Mouse (Mus musculus): ENCODE data around the gene Kirrel3. TPM values are rescaled to one million over a fixed set of nuclear protein-coding genes. Genes with fewer than 3 reads are reported as not detected.

Kirrel3 gene
- total RNA-seq, 2 experiments from 2014 or later, result 0.50 to 0.61 TPM

- DNase-seq (ENCODE audit: low spot score in 2 of 2), result peak; percentile 78 to 82
Measured at GRCm38 (mm10) chr9:34498651-34499050, 13.0 kb downstream of the Kirrel3 start.

DNA sequence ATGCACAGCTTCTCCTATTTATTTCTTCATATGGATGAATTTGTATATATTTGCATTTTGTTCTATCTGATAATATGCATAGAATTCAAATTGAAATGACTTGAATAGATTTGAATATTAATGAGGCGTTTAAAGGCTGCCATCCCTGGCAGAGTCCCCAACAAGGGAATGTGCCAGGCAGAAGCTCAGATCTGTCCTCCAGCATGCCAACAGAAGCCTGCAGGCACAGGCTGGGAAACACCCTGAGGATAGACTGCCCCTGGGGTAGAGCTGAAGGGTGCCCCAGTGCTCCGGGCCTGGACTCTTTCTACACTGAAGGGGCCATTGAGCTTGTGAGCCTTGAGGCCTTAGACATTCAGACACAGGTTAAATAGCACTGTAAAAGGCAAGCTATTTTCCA is 21.5 kb downstream of the Kirrel3 start:
- DNase-seq (ENCODE audit: low spot score in 2 of 2), result no peak

DNA sequence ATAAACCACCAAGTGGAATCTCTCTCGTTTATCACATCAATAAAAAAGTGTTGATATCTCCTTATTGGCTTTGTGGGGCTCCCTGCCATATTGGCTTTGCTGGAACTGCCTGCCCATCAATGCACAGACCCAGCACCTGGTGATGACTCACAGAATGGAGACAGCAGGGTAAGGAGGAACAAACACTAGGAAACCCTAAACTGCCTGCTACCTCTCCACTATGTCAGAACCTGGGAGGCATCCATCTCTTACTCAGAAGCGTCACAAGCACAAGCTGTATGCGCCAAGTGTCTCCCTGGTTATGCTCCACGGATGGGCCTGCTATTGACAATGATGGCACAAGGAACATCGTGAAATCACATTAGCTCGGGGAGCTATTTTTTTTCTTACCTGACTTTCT is 33.2 kb downstream of the Kirrel3 start:
- DNase-seq (ENCODE audit: low spot score in 2 of 2), result no peak

DNA sequence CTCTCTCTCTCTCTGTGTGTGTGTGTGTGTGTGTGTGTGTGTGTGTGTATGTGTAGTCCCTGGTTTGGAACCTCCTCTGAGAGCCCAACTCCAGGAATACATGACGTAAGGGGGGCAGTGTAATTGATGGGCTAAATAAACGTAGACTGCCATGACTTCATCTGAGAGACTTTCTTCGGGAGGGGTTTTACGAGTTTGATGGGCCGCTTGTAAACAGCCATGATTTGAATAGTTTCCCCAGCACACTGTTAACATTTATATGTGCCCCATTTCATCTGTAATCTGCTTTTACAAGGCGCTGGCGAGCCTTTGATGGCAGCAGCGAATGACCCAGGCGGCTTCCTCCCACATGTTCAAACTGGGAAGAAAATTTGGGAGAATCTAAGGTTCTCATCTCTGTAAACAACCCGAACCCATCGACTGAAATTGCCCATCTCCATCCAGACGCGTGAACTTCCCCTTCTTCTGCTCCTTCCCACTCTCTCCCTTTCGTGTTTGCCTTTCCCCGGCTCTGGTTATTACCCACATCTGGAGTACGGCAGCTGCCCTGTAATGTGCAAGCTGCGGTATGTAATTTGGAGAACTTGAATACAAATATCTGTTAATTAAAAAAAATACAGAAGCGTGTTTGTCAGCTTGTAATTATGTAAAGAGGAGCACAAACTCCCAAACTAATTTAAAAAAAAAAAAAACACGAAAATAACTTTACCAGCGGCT is 34.7 kb downstream of the Kirrel3 start:
- no peak for DNase-seq (ENCODE audit: low spot score in 2 of 2)

GRCm38 (mm10) chr9:34525695-34526094 is 40.0 kb downstream of the Kirrel3 start:
- no peak for DNase-seq (ENCODE audit: low spot score in 2 of 2)

GRCm38 (mm10) chr9:34538591-34539335 is 53.1 kb downstream of the Kirrel3 start:
- DNase-seq (ENCODE audit: low spot score in 2 of 2), result no peak

GRCm38 (mm10) chr9:34541908-34542307 is 56.2 kb downstream of the Kirrel3 start:
- DNase-seq (ENCODE audit: low spot score in 2 of 2), result no peak

- no peak for DNase-seq (ENCODE audit: low spot score in 2 of 2)
Measured at GRCm38 (mm10) chr9:34555699-34556098, 70.0 kb downstream of the Kirrel3 start.

GRCm38 (mm10) chr9:34557846-34558245 is 72.2 kb downstream of the Kirrel3 start:
- no peak for DNase-seq (ENCODE audit: low spot score in 2 of 2)

- no peak for DNase-seq (ENCODE audit: low spot score in 2 of 2)
Measured at GRCm38 (mm10) chr9:34558291-34558899, 72.7 kb downstream of the Kirrel3 start.

DNA sequence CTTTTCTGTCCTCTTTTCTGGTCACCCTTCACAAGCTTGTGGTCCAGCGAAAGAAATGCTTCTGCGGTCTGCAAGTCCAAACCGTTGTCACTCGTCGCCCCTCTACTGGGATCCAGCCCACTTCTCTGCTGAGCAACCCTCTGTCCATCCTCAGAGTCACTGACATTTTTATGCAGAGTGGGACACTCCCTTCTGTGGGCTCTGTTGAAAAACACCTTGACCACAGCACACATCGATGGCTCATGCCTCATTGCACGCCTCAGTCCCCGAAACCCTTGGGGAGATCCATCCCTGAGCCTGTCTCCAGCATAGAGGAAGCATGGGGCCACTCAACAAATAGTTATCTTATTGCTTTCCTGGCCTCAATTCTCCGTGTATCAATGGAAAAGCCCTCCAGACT is 73.4 kb downstream of the Kirrel3 start:
- DNase-seq (ENCODE audit: low spot score in 2 of 2), result no peak

DNA sequence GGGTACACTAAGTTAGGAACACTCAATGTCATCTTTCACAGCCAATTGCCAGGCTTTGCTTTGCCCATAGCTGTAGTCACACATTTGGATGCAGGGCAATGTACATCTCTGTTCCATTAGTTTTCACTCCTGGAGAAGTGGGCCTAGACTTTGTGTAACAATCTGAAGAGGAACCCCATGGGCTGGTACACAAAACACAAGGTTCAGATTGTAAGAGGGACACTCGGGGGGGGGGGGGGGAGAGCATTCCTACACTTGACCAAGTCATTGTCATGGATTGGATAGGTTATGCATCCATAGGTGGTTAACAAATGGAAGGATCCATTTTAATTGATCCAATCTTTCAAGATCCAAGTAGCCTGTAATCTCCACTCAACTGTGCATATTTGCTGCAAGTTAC is 75.6 kb downstream of the Kirrel3 start:
- no peak for DNase-seq (ENCODE audit: low spot score in 2 of 2)

- no peak for DNase-seq (ENCODE audit: low spot score in 2 of 2)
Measured at GRCm38 (mm10) chr9:34562437-34563000, 76.8 kb downstream of the Kirrel3 start.

DNA sequence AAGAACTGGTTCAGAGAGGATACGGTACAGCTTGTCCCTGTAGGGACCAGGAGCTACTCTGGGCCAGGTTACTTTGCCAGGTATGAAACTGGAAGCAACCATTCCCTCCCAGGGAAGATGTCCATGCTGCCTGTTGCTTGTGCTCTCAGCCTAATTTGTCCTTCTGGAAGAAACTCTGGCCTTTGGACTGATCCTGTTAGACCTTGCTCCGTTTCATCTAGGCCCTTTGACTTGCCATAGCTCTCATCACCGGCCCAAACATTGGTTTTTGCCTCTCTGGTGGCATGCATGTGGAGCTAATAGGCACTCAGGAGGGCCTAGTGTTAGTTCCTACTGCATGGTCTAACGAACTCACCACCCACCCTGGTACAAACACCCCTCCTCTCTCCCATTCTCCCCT is 88.2 kb downstream of the Kirrel3 start:
- no peak for DNase-seq (ENCODE audit: low spot score in 2 of 2)

DNA sequence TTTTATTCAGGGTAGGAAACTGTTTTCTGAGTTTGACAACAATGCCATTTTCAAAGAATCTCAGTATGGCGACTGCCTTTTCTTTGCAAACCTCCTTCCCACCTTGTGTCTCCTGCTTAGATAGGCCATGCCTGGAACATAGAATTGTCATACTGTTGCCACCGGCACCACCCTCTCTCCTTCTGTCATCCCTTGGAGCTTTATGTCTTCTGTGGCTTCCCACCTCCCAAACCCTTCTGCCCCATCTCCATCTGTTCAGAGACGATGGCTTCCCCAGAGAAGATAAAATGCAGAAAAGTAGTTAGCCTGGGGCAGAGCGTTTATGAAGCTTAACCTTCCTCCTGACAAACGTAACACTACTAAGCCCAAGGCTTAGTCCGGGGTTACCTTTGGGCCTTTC is 88.9 kb downstream of the Kirrel3 start:
- DNase-seq (ENCODE audit: low spot score in 2 of 2), result no peak

DNA sequence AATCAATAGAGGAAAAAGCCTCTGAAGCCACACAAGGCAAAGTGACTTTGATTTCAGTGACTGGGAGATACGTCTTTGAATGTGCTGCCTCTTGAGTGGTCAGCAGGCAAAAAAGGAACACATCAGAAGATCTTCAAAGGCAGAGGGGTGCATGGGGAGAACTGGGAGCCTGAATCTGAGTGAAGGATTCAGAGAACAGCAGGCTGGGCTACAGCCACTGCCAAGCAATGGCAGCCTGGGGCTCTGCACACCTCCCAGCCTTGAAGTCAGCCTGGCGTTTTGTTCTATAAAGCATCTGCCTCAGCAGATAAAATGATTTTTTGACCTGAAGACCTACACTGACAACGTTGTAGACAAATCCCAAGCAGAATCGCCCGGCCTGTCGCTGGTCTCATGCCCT is 93.5 kb downstream of the Kirrel3 start:
- DNase-seq (ENCODE audit: low spot score in 2 of 2), result no peak

DNA sequence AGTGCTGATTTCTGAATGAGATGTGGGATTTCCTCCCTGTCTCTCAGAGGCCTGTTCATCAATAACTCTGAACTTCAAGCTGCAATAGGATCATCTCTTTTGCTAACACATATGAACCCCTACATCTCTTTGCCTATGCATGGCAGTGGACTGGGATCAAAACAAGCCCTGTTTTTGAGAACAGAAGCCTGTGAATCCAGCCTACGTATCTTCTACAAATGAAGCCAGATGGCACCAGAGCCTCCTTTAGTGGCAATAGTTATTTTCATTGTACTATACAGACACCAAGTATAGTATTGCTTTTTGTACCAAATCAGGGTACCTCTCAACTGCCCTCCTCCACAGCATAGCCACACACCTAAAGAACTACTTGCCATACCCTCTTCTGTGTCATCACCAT is 94.4 kb downstream of the Kirrel3 start:
- no peak for DNase-seq (ENCODE audit: low spot score in 2 of 2)

DNA sequence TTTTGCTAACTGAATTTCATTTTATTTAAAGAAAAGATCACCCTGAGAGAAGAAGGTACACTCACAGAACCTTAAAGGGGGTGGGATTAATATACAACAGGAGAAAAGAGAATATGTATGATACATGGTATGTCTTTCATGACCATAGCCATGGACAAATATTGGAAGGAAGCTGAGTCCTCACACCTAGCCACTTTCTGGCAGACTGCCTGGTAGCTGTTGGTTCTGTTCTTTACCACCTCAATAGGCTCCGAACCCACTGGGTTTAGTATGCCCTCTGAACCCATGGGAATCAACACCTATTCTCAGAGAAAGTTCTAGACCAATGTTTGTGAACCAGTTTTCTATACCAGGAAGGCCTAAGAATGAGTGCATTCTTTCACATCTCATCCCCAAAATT is 96.8 kb downstream of the Kirrel3 start:
- no peak for DNase-seq (ENCODE audit: low spot score in 2 of 2)

DNA sequence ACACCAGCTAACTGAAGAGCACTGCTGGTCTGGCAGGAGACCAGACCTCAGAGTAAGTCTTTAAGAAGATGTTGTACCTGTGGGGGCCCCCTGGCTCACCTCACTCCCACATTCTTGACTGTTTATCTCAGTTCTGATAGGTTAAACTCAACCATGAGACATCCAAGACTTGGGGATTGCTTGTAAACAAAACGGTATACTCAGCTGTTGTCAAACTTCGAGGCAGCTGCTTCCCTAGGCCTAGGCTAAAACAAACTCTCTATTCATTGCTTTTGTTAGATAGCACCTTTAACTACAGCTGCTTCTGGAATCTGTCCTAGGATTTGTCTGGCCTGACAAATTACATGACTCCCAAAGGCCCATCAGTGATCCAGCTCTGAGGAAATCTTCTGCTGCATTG is 99.8 kb downstream of the Kirrel3 start:
- no peak for DNase-seq (ENCODE audit: low spot score in 2 of 2)

DNA sequence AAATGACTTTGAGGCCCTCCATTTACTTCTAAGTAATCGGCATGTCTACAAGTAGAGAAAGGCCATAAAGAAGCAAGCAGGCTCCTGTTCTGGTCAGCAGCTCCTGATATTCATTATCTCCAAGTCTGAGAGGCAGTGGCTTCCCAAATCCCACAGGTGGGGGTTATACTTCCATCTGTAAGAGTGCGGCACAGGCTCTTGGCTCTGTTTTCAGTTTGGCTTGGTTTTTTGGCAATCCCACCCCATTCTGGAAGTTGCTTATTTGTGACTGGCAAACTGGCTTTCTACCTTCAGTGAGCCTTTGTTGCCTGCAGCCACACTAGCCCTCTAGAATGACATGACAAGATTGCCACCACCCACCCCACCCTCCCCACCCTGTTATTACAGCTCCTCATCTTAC is 100.4 kb downstream of the Kirrel3 start:
- DNase-seq (ENCODE audit: low spot score in 2 of 2), result no peak

- no peak for DNase-seq (ENCODE audit: low spot score in 2 of 2)
Measured at GRCm38 (mm10) chr9:34589799-34590198, 104.1 kb downstream of the Kirrel3 start.

DNA sequence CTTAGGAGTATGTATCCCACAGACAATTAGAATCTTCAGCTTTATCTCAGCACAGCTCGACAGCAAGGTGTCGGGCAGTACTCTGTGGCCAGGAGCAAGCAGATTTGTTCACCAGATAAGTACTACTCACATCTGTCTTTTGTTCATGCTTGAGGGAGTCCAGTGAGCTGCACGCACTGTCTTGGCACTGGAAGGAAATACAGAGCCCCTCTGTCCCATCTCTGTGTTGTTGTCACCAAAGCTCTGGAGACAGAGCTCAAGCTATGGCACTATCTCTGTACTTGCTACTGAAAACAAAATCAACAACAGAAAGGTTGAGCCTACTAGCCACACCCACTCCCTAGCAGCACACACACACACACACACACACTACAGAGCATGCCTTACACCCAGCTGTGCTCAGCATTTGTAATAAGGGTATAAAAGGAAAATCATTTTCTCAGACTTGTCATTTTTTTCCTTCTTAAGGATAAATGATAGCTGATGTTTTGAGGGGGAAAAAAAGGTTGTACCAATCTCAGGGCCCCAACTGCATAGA is 106.4 kb downstream of the Kirrel3 start:
- no peak for DNase-seq (ENCODE audit: low spot score in 2 of 2)
